Mouse (Mus musculus) forebrain, embryonic 10.5 days (tissue): ENCODE measurements at regions not wholly inside any gene's neighbourhood (a gene's known extent, or its start where the extent isn't known, plus 50 kb on each side); places are given as distances from the start of the nearest gene placed in this dataset.

Experiments used
- DNase-seq: peaks from one replicate; pipeline ENCODE4 v3.0.0-alpha.2; 2017; ENCODE audit warnings: low spot score; ENCODE audit errors: extremely low spot score
- H3K27ac ChIP-seq: fragments of 300-500 bp; sonication (generic); 2 replicates; pipeline ENCODE4 v1.5.1; 2016; ENCODE audit warnings: mild to moderate bottlenecking
- H3K27me3 ChIP-seq: fragments of 300-500 bp; sonication (generic); 2 replicates; pipeline ENCODE4 v1.6.1; 2016; ENCODE audit warnings: mild to moderate bottlenecking; ENCODE audit not compliant: poor library complexity, severe bottlenecking
- H3K36me3 ChIP-seq: fragments of 300-500 bp; sonication (generic); replicated peaks from 2 replicates; pipeline ENCODE4 v1.6.1; 2016; ENCODE audit warnings: mild to moderate bottlenecking, moderate library complexity
- H3K4me1 ChIP-seq: fragments of 300-500 bp; sonication (generic); 2 replicates; pipeline ENCODE4 v1.6.1; 2016
- H3K4me3 ChIP-seq: fragments of 300-500 bp; sonication (generic); 2 replicates; pipeline ENCODE4 v1.5.1; 2016; ENCODE audit warnings: mild to moderate bottlenecking, moderate library complexity
- H3K9me3 ChIP-seq: fragments of 300-500 bp; sonication (generic); 2 replicates; pipeline ENCODE4 v1.6.1; 2016; ENCODE audit warnings: mild to moderate bottlenecking, moderate library complexity
- WGBS: fragments of 180-500 bp; shearing (Covaris S2); methylation state at CpG from one replicate; pipeline ENCODE4 v1.1.7; 2016; 5-methylcytosine and 5-hydroxymethylcytosine counted together

DNA sequence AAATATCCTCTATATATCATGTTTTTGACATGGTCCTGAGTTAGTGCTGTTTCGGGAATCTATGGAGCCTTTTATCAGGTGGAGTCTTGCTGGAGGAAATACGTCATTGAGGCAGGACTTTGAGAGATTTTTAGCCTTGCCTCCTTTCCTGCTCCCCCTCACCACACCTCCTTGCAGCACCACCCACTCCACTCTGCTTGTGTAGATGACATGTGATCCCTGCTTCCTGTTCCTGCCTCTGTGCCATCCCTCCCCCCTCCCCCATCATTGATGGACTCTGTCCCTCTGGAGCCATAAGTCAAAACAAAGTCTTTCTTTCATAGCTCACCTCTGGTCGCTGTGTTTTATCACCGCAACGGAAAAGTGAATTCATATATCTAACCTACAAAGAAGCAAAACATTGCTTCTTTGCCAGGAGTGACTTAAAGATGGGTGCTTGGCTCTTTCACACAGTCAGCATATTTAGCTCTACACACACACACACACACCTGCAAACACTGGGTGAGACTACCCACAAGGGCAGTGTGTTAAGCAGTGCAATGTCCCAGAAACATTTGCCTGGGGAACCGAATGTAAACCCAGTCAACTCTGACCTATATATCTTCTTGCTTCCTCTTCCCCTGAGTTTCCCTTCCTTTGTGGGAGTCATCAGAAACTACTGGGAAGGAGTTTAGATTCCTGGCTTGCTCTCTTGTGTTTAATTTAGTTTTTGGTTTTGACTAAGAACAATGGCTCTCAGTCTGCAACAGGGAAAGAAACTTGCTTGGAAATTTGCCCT, 123.1 kb upstream of the Mylip start:
- Histone ChIP-seq H3K9me3 (no peaks in the 10 kb centered on the region), H3K36me3 (no peaks in the 10 kb centered on the region), H3K4me1 (peaks cover 4% of the 10 kb centered on the region; the same call in 1 of the 2 replicates), H3K27me3 (peaks cover 9% of the 10 kb centered on the region; the same call in 1 of the 2 replicates), H3K4me3 (no peak overlapping the region), H3K27ac (no peak overlapping the region)
- 90% methylated on average over 6 of the region's 6 CpGs for WGBS
- DNase-seq = no peak

DNA sequence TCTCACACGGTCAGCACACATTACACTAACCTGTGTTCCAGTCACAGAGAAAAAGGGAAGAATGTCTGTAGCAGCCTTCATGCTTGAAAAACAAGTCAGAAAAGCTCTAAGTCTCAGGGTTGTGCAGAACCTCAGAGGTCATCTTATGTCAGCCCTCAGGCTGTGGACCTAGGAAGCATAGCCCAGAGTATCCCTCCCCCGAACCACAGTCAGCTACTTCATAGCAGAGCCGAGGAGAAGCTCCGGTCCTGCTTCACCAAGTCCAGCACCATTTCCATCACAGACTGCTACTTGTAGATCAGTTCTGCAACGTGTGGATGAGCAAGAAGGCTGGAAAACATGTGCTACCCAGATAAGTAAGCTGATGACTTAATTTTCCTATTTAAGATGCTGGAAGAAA, 122.1 kb upstream of the Mylip start:
- Histone ChIP-seq H3K36me3 (no peaks in the 10 kb centered on the region), H3K9me3 (no peaks in the 10 kb centered on the region), H3K27me3 (peaks cover 9% of the 10 kb centered on the region; the same call in 1 of the 2 replicates), H3K27ac (no peak overlapping the region), H3K4me1 (no peaks in the 10 kb centered on the region; the same call in 1 of the 2 replicates), H3K4me3 (no peak overlapping the region)
- WGBS = 72% methylated on average over 5 of the region's 5 CpGs
- no peak for DNase-seq

- DNase-seq = no peak
- Histone ChIP-seq H3K9me3 (no peaks in the 10 kb centered on the region), H3K27ac (no peak overlapping the region), H3K36me3 (no peaks in the 10 kb centered on the region), H3K27me3 (peaks cover 9% of the 10 kb centered on the region; the same call in 1 of the 2 replicates), H3K4me3 (no peak overlapping the region), H3K4me1 (no peaks in the 10 kb centered on the region; the same call in 1 of the 2 replicates)
- 82% methylated on average over 4 of the region's 4 CpGs for WGBS
Measured at GRCm38 (mm10) chr13:45267906-45268305, 121.6 kb upstream of the Mylip start.

DNA sequence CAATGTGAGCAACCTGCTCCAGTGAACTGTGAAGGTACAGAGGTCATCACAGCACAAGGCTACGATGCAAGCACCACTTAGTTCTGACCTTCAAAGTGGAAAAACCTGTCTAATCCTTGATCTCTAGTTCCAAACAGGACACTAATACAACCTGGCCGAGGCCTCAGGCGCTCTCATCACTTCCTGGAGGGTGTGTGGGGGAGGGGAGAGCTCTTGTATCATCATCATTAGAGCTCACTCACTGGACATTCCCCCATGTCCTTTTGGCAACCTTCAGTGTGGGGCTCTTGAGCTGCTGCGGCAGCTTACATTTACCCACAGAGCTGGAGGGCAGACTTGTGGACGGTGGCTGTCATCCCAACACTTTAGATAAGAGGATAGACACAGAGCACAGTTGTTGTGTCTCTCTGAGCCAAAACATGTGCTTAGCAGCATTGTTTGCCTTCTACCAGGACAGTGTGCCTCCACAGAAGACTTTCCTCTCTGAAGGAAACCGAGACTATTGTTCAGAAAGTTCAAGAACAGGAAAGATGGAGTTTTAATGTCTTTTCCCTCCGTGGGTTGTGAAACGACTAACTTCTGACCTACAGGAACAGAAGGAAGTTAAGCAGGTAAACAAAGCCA, 115.2 kb upstream of the Mylip start:
- WGBS = 78% methylated on average over 8 of the region's 8 CpGs
- no peaks in the 10 kb centered on the region for H3K9me3 ChIP-seq
- no peaks in the 10 kb centered on the region for H3K36me3 ChIP-seq
- H3K4me3 ChIP-seq = no peak overlapping the region
- no peaks in the 10 kb centered on the region for H3K27me3 ChIP-seq
- H3K27ac ChIP-seq = no peak overlapping the region
- no peak for DNase-seq
- H3K4me1 ChIP-seq = no peaks in the 10 kb centered on the region

- H3K4me1 ChIP-seq = no peaks in the 10 kb centered on the region
- H3K36me3 ChIP-seq = no peaks in the 10 kb centered on the region
- WGBS = 80% methylated on average over 5 of the region's 5 CpGs
- H3K27me3 ChIP-seq = no peaks in the 10 kb centered on the region
- no peaks in the 10 kb centered on the region for H3K9me3 ChIP-seq
- no peak for DNase-seq
- H3K4me3 ChIP-seq = no peak overlapping the region
- H3K27ac ChIP-seq = no peak overlapping the region
Measured at GRCm38 (mm10) chr13:45275391-45275790, 114.2 kb upstream of the Mylip start.

DNA sequence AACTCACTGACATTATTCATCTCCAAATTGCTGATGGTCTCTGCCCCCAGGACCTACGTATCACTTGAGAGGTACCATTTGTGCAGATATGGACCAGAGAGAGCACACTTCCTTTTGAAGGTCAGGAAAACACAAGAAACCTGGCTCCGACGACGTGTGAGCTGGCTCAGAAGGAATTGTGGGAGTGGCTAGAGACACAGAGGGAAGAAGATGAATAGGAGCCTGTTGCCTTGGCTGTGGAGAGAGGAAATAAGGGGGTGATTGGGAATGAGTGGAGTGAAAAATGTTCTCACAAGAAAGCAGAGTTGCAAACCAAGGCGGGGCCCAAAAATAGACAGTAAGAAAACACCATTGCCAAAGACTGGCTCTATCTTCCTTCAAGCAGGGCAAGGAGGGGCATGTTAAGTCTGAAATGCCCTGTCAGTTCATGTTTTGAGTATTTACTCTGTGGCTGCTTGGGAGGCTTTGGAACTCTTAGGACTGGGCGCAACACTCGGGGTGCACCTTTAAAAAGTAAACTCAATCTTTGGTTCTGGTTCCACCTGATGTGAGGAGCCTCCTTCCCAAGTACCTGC, 111.6 kb upstream of the Mylip start:
- H3K27me3 ChIP-seq = no peaks in the 10 kb centered on the region
- no peak for DNase-seq
- H3K4me3 ChIP-seq = no peak overlapping the region
- 78% methylated on average over 7 of the region's 7 CpGs for WGBS
- peaks cover 5% of the 10 kb centered on the region; the same call in 1 of the 2 replicates for H3K4me1 ChIP-seq
- H3K27ac ChIP-seq = no peak overlapping the region
- no peaks in the 10 kb centered on the region for H3K36me3 ChIP-seq
- H3K9me3 ChIP-seq = no peaks in the 10 kb centered on the region

- no peak overlapping the region for H3K27ac ChIP-seq
- peaks cover 5% of the 10 kb centered on the region; the same call in 1 of the 2 replicates for H3K4me1 ChIP-seq
- no peaks in the 10 kb centered on the region for H3K36me3 ChIP-seq
- no peaks in the 10 kb centered on the region for H3K9me3 ChIP-seq
- 85% methylated on average over 8 of the region's 8 CpGs for WGBS
- H3K4me3 ChIP-seq = no peak overlapping the region
- no peak for DNase-seq
- H3K27me3 ChIP-seq = no peaks in the 10 kb centered on the region
Measured at GRCm38 (mm10) chr13:45281106-45281505, 108.4 kb upstream of the Mylip start.

GRCm38 (mm10) chr13:45286651-45287050, 102.9 kb upstream of the Mylip start:
- Histone ChIP-seq H3K27me3 (no peaks in the 10 kb centered on the region), H3K27ac (no peak overlapping the region), H3K4me1 (no peaks in the 10 kb centered on the region), H3K36me3 (no peaks in the 10 kb centered on the region), H3K9me3 (no peaks in the 10 kb centered on the region), H3K4me3 (no peak overlapping the region)
- DNase-seq = no peak
- 95% methylated on average over 2 of the region's 2 CpGs for WGBS

DNA sequence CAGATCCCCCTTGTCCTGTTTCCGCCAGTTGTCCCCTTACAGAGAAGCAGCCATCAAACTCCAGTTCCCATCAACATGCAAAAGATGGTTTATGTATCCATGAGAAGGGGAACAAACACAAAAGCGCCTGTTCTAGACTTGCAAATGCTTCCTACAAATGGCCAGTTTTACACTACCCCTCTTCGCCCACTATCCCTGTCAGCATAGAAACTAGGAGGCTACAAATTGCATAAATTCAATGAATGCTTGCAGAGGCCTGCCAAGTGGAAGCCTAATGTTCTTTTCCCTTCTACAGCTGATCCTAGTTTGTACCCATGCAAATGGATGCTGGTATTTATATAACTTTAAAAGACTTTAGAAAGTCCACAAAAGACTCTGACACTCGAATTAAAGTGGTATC, 102.3 kb upstream of the Mylip start:
- Histone ChIP-seq H3K36me3 (no peaks in the 10 kb centered on the region), H3K4me1 (no peaks in the 10 kb centered on the region), H3K4me3 (no peak overlapping the region), H3K27ac (no peak overlapping the region), H3K9me3 (no peaks in the 10 kb centered on the region), H3K27me3 (no peaks in the 10 kb centered on the region)
- DNase-seq = no peak
- 93% methylated on average over 4 of the region's 4 CpGs for WGBS

- Histone ChIP-seq H3K4me3 (no peak overlapping the region), H3K4me1 (no peaks in the 10 kb centered on the region), H3K27ac (no peak overlapping the region), H3K36me3 (no peaks in the 10 kb centered on the region), H3K27me3 (no peaks in the 10 kb centered on the region), H3K9me3 (no peaks in the 10 kb centered on the region)
- 95% methylated on average over 11 of the region's 11 CpGs for WGBS
- DNase-seq = no peak
Measured at GRCm38 (mm10) chr13:45289976-45290375, 99.6 kb upstream of the Mylip start.

DNA sequence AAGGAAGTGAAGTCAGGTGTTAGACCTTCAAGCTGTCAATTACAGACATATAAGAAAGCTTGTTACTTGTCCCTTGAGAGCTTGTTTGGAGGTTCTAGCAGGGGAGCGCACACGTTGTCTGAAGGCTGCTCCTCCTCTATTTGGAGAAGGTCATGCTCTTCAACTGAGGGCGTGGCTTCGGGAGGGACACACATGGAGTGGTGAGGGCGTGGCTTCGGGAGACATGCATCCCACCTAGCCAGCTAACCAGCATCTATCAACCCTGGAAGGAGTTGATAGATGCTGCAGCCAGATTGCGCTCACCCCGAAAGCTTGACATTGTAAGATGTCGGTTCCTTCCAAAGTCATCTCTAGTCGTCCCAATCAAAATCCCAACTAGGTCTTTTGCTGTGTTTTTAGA, 94.9 kb upstream of the Mylip start:
- Histone ChIP-seq H3K9me3 (no peaks in the 10 kb centered on the region), H3K36me3 (no peaks in the 10 kb centered on the region), H3K4me1 (no peaks in the 10 kb centered on the region), H3K27ac (no peak overlapping the region), H3K4me3 (no peak overlapping the region), H3K27me3 (no peaks in the 10 kb centered on the region)
- no peak for DNase-seq
- 94% methylated on average over 10 of the region's 10 CpGs for WGBS

DNA sequence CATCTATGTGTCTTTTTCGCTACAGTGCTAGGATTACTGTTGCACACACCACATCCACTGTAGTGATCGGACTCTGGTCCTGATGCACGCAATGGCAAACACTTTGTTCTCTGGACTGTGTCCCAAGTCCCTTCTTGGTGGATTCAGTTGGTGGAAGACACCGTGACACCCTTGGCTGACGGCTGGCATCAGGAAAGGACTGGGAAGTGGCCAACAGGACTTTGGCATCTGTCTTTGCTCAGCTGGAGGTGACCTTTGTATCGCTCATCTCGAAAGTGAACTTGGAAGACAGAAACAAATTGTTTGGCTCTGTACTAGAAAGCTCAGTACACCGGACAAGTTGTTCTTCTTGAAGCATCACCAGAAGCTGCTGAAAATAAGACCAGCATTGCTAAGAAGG, 88.9 kb upstream of the Mylip start:
- DNase-seq = no peak
- H3K36me3 ChIP-seq = no peaks in the 10 kb centered on the region
- no peaks in the 10 kb centered on the region for H3K9me3 ChIP-seq
- no peak overlapping the region for H3K4me3 ChIP-seq
- H3K27me3 ChIP-seq = no peaks in the 10 kb centered on the region
- H3K27ac ChIP-seq = no peak overlapping the region
- 93% methylated on average over 8 of the region's 8 CpGs for WGBS
- H3K4me1 ChIP-seq = peaks cover 16% of the 10 kb centered on the region
